Mouse (Mus musculus): ENCODE data around the gene Serping1.

GRCm38 (mm10) chr2:84793154-84793553 is 17.9 kb upstream of the Serping1 start:
- no peak for TF ChIP-seq CTCF (IDR thresholded peaks at IDR 0.05; ENCODE audit: borderline replicate concordance, extremely low read depth, insufficient read depth, insufficient read length)
- TF ChIP-seq POLR2A (IDR thresholded peaks at IDR 0.05; ENCODE audit: borderline replicate concordance, extremely low read depth, insufficient read depth, insufficient read length, poor library complexity, severe bottlenecking), result no peak

All from brain, embryonic 14.5 days (tissue).